ENCODE assay signal across 1 mouse cellular context in the genomic region with DNA sequence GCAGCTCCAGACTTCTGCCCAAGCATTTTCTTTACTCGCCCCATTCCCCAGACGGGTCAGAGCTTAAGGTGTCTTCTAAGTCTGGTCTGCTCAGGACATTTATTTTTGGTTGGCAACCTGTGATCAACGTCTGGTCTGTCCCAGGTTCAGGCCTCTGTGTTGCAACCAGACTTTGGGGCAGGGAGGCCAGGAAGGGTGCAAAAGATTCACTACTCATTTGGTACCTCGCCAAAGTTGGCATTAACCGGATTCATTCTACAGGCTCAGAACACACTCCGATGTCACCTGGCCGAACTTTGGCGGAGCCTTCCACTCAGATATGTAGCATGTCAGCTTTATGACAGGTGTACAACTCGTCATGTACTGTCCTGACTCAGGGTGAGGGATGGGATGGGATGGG.
TF ChIP-seq lines count a peak whose summit lies in the region.

No protein-coding gene starts in this region.

TF ChIP-seq in MEL, 35 proteins besides CTCF, POLR2A, EP300 and RAD21:
- TF ChIP-seq BHLHE40 (IDR thresholded peaks at IDR 0.05; ENCODE audit: borderline replicate concordance, low read depth, low read length): no peak
- no peak for TF ChIP-seq ELF1 (IDR thresholded peaks at IDR 0.05; ENCODE audit: low read depth, low read length)
- TF ChIP-seq MAZ (IDR thresholded peaks at IDR 0.05; ENCODE audit: low read depth, low read length): no peak
- TF ChIP-seq MAFK (IDR thresholded peaks at IDR 0.05; ENCODE audit: borderline replicate concordance, low read depth, low read length): no peak
- no peak for TF ChIP-seq USF2 (IDR thresholded peaks at IDR 0.05; ENCODE audit: borderline replicate concordance in 1 of 2, insufficient read depth in 1 of 2, low read depth in 1 of 2, low read length in 2 of 2)
- no peak for TF ChIP-seq MEF2A (IDR thresholded peaks at IDR 0.05; ENCODE audit: extremely low read depth, insufficient replicate concordance, low read depth, low read length, poor library complexity, severe bottlenecking)
- TF ChIP-seq CHD1 (IDR thresholded peaks at IDR 0.05; ENCODE audit: low read depth, low read length): no peak
- no peak for TF ChIP-seq ZC3H11A (IDR thresholded peaks at IDR 0.05; ENCODE audit: low read depth, low read length)
- no peak for TF ChIP-seq JUND (IDR thresholded peaks at IDR 0.05; ENCODE audit: low read depth, low read length)
- TF ChIP-seq ZKSCAN1 (IDR thresholded peaks at IDR 0.05; ENCODE audit: low read depth, low read length): no peak
